Mouse (Mus musculus) cerebral cortex, adult 2 months (tissue): ENCODE results near the gene Spata19.

Source experiments
- WGBS: fragments of 180-500 bp; shearing (Covaris S2); methylation state at CpG from one replicate; pipeline ENCODE4 v1.1.7; 2018; 5-methylcytosine and 5-hydroxymethylcytosine counted together

Gene Spata19

DNA sequence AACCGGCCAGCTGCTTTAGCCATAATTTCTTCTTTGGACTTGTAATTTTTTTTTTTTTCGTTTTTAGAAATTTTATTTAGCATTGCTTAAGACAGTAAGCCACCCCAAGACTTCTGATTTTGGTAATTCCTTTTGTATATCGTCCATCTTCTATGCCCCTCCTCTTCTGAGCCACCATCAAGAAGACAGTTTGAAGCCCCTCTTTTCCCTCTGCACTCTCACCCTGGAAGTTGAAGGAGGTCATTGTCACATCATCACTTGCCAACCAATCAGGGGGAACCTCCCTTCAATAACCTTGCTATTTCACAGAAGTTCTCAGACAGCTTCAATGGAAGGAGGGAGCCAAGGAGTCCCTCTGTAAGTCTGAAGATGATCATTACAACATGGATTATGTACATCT lies at the start of gene Spata19:
TSS of gene Spata19 (plus strand) at position 301 of the 400 bp plus-strand sequence.
- WGBS: 72% methylated on average over 3 of the region's 3 CpGs

DNA sequence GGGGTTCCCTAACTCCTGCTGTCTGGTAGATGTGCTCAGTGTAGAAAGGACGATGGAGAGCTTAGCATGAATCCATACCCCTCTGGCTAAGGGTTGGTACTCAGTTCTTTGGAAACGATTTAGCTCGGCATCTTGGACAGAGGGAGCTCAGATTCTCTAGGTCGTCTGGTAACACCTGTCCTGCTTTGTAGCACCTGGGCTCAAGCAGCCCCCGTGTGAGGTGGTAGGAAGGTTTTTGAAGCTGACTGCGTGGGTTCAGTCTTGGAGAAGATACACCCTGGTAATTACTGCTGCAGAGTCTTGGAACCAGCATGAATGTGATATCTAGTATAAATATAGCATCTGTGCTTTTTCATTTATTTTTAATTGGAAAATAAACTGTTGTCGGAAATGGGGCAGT lies 43.5 kb upstream of the Spata19 start:
- 53% methylated on average over 7 of the region's 7 CpGs for WGBS

DNA sequence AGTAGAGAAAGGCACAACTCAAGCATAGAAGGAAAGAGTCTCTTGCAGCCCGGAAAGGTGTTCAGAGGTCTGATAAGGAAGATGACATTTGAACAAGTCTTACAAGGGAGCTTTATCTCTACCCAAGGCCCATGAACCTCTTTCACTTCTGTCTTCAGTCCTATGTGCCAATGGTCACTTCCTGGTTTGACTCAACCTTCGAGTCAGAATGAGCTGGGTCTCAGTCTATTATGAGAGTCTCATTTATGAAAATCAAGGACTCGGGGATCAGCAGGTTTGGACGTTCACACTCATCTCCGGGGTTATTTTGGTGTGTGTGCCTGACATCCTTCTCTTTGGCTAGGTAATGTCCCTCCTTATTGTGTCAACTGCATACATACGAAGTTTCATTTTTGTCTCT lies 38.7 kb upstream of the Spata19 start:
- 86% methylated on average over 6 of the region's 6 CpGs for WGBS

DNA sequence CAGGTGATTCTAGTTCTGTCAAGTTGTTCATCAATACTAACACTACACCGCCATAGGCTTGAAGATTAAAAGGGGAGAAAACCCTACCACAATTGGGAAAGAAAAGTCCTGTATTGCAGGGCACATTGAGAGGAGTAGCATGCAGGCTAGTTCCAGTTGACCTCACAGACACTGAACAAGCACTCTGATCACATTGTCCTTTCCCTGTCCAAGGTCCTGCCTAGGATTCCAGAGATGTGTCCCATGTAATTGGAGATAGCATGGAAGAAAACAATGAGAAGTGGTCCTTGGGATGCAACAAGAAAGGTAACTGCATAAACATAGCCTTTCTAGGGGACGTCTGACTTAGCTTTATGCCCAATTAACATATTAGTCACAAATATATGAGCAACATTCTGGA lies 29.4 kb upstream of the Spata19 start:
- WGBS: 81% methylated on average over 2 of the region's 2 CpGs

DNA sequence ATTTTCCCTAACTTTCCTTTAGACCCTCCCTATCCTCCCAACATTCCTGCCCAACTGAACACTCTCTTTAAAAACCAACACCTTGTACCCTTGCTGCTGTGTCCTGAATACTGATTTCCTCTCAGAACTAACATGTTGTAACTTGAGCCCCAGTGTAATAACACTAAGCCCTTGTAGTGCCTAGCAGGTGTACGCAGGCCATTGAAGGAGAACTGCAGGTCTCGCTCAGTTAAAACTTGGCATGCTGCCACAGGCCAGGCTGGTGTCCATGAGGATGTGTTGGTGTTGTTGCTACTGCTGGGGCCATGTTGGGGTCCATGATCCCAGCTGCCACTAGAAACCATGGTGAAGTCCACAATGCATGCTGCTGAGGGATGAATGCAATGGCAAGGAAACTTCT lies 27.5 kb upstream of the Spata19 start:
- 82% methylated on average over 2 of the region's 2 CpGs for WGBS

DNA sequence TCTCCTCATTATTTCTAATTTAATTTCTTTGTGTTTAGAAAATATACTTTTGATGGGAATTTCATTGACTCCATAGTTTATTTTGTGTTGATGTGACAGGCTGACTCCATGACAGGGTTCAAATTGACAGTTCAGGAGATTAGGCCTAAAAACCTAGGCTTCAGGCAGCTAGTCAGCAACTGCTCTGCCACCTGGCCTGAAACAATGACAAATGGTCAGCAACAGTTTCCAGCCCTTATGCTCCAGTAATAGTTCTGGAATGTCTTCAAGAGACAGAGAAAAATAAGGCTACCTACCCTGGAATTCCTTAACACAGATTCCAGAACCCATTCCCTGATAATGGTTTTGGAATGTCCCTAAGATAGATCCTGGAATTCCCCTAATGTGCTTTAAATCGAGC lies 20.9 kb upstream of the Spata19 start:
- WGBS: 80% methylated on average over 1 of the region's 1 CpGs

DNA sequence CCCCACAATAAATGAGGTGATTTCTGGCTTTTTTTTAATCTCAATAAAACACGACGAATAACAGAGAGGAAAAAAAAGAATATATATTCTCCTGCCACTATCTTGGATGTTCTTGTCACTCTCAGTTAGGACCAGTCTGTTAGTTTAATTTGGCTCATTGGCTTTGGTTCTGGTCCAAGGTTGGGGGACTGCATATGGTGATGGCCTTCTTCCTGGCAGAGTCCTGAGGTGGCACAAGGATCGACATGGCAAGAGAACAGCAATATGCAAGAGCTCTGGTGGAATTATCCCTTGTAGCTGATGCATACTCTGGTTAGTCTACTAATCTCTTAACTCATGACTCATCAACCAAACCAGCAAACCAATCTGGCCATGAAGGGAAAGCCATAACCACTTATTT lies 9.6 kb upstream of the Spata19 start:
- 48% methylated on average over 3 of the region's 3 CpGs for WGBS

DNA sequence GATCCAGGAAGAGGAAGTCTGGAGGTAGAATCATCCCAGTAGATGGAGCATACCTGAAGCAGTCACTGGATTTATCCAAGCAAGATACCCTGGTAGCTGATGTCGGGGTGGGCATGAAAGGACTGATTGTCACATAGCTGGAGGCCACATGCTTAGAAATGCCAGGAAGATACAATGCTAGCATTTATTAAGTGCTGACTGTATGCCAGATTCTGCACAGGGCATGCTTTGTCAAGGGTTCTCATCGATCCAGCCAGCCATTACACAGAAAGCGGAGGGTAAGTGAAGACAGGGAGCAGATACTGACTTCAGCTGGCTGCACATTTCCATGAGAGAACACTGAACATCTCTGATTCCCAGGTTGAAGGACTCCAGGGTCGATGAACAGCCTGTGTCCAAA lies 4.6 kb downstream of the Spata19 start:
- WGBS: 66% methylated on average over 4 of the region's 4 CpGs

DNA sequence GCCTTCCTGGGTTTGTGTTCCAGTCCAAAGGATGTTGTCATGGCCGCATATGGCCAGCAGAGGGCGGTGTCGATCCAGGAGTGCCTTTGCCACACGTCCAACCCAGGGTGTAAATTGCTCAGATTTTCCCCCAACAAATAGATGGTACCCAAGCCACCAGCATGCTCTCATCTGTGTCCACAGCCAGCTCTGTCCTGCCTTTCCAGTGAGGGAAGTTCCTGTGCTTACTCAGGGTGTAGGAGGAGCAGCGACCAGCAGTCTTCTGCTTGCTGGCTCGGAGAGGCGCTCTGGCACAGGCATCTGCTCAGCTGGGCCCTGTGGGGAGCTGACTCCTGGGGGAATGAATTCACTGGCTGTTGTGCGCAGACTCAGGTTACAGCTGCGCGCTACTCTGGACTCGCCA lies 17.5 kb downstream of the Spata19 start:
- 2% methylated on average over 11 of the region's 11 CpGs for WGBS

DNA sequence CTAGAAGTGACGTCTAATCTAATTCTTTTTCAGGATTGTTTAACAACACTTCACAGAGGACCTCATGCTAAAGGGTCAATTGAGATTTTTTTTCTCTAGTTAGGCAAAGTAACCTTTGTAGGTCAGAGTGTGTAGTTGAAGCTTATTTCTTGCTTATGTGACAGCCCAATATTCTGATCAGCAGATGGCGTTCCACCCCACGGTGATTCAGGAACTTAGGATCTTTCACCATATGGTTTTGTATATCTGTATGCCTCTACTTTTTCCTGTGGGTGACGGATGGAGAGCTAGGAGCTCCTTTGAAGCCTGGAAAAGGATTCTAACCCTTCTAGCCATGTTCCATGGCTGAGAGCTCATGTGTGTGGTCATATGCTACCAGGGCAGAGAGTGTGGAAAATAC lies 27.9 kb downstream of the Spata19 start:
- WGBS: 45% methylated on average over 4 of the region's 4 CpGs

DNA sequence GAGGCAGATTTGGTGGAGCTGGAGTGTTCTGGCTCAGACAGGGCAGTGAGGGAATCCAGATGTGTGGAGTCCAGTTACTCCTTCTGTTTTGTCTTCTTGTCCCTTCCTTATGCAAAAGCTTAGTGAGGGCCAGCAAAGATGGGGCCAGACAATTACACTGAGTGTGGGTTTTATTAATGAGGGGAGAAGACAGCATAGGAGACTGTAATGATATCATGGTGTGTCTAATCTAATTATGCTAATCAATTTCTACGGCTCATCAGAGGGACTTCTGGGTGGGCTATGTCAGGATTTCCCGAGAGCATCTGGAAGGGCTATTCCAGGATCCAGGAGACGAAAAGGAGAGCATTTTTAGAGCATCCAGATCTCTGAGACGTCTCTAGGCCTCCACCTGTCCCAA lies 32.0 kb downstream of the Spata19 start:
- 76% methylated on average over 4 of the region's 4 CpGs for WGBS

DNA sequence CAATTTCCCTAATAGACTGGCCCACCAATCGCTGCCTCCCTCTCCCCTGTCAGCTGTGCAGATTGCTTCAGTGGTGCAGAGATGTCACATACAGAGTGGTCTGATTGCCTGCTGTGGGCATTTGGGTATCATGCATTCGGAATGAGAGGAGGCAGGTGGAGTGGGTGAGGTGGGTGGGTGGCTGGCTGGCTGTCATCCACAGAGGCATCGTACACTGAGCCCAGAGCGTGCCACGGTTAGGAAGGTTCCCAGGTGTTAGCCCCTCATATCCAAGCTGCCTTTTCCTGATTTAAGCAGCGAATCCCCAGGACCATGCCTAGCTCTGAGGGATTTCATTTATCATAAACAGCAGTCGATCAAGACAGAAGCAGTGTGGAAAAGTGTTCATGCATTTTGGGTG lies 36.7 kb downstream of the Spata19 start:
- 76% methylated on average over 7 of the region's 7 CpGs for WGBS

DNA sequence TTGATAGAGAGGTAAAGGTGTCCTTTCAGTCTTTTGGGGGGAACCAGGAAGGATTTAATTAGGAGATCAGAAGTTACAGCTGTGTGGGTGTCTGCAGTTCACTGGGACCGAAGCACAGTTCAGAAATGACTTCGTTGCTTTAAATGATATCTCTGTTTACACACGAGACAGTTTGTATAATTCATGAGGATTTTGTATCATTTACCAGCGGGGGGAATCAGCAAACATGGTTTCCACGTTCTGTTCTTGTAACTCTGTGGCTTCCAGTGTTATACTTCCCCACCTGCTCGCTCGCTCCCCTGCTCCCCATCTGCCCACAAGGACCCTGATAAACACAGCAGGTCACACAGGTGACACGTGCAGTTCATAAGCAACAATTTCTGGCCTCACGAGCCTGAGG lies 39.3 kb downstream of the Spata19 start:
- WGBS: 72% methylated on average over 9 of the region's 9 CpGs

DNA sequence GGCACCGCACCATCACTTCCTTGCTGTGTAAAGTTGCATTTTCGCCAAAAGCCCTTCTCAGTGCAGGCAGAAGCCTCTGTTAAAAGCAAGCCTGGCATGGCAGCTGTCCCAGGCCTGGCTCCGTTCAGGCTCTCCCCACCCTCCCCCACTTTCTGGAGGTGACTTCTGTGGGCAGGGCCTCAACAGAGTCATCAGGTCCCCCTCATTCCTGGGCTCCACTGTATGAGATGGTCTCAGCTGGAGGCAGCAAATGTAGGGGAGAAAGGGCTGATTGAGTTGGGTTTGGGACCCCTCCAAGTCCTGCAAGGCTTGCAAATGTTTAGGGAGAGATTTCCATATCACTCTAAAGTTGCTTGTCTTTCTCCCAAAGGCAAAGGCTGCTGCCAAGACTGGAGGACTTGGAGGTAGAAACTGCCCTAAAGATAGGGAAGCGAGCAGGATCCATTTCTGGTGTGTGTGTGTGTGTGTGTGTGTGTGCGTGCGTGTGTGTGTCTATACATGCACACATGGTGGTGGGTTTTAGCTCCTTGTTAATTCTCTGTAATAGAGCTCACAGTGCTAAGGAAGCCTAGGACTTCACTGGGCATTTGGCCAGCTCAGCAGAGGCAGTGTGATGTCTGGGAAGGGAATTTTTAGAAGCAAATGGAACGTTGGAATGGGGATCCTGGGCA lies 40.9 kb downstream of the Spata19 start:
- 31% methylated on average over 7 of the region's 7 CpGs for WGBS

DNA sequence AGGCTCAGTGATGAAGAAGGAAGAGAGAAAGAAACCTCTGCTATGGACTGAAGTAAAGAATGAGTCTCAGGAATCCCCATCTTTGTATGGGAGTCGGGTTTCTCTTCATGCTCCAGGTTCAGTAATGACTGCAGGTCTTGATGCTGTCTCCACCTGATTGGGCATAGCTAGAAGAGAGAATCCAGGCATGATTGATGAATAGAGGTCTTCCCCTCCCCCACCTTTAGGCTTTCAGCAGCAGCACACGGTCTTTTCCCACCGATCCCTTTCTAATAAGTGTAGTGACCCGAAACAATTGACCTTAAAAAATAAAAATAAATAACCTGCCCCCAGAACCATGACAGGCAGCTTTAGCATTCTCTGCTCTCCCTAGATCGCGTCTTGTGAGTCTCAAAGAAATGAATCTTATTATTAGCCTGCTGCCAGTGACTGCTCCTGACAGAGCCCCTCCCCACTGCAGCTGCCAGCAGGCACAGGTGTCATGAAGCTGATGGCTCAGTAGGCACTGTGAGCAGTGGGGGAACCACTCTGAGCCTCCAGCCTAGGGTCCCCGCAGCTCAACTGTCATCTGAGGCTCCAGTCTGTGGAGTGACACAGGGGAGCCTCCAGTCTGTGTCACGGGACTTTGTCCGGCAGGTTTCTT lies 53.3 kb downstream of the Spata19 start:
- WGBS: 65% methylated on average over 9 of the region's 9 CpGs
